ENCODE assay signal across 22 mouse cellular contexts in the genomic region with DNA sequence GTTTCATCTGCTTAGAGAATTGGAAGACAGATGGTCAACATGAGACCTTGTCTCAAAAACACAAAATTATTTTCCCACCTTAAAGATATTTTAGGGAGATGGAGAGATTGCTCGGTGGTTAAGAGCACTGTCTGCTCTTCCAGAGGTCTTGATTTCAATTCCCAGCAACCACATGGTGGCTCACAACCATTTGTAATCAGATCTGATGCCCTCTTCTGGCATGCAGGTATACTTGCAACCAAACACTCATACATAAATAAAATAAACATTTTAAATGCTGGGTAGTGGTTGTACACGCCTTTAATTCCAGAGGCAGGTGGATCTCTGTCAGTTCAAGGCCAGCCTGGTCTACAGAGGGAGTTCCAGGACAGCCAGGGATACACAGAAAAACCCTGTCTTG. TPM values are rescaled to one million over a fixed set of nuclear protein-coding genes. Genes with fewer than 3 reads are reported as not detected.
DNase-seq lines count a peak whose midpoint lies in the region; ATAC-seq and TF ChIP-seq lines count a peak whose summit lies in the region.
"Had no signal": no experiment of that assay in that cellular context is flagged by ENCODE, and none has a peak within 500 bp of the region (broad histone marks: within the 10 kb centered on the region; RNA-seq: fewer than 3 reads in every experiment).

No protein-coding gene starts in this region.

- no peak for TF ChIP-seq EP300 in ES-Bruce4 (IDR thresholded peaks at IDR 0.05; ENCODE audit: insufficient read depth, low read depth, low read length)

- H3K4me2 ChIP-seq in hindbrain, postnatal 0 days (ENCODE audit: low read depth, low read length), result no peak overlapping the region
- H3K4me2 ChIP-seq in hindbrain, embryonic 12.5 days (replicated peaks), result no peak overlapping the region
- no peak overlapping the region for H3K4me2 ChIP-seq in lung, embryonic 14.5 days
- H3K4me2 ChIP-seq: embryonic facial prominence, embryonic 15.5 days; hindbrain, embryonic 13.5 days; midbrain, embryonic 13.5 days; neural tube, embryonic 13.5 days had no signal

- H3K27ac ChIP-seq in hindbrain, postnatal 0 days, result no peak overlapping the region
- H3K27ac ChIP-seq in hindbrain, embryonic 12.5 days, result no peak overlapping the region
- no peak overlapping the region for H3K27ac ChIP-seq in lung, embryonic 14.5 days (ENCODE audit: low read depth)
- H3K27ac ChIP-seq in ES-Bruce4 (ENCODE audit: insufficient read depth, low read length), result peak overlapping the region; percentile 68
- H3K27ac ChIP-seq: embryonic facial prominence, embryonic 15.5 days; forebrain, embryonic 10.5 days; heart, embryonic 10.5 days; hindbrain, embryonic 13.5 days; midbrain, embryonic 13.5 days; neural tube, embryonic 13.5 days had no signal

- DNase-seq in hindbrain, postnatal 0 days (ENCODE audit: low spot score), result peak; percentile 35
- no peak for DNase-seq in lung, embryonic 14.5 days
- no peak for DNase-seq in lung, adult 18-20 months
- DNase-seq in brain, adult 2 months (ENCODE audit: low read depth, low spot score), result peak; percentile 18
- no peak for DNase-seq in cerebellum, adult 9-10 months
- DNase-seq in adrenal gland, adult 8-10 months, result no peak
- DNase-seq: adrenal gland, postnatal 14 days; cerebellum, adult 11-12 months; cerebellum, postnatal 25 days; heart, postnatal 14 days; left cerebral cortex, postnatal 4 days; spleen, adult 18-20 months; thymus, postnatal 36 days had no signal

- no peak for ATAC-seq in hindbrain, postnatal 0 days
- no peak for ATAC-seq in hindbrain, embryonic 12.5 days (ENCODE audit: low FRiP score)
- no peak for ATAC-seq in lung, embryonic 14.5 days (ENCODE audit: insufficient read depth)
- ATAC-seq: activated CD4-positive, CD25-positive, alpha-beta regulatory T cell, adult 4 months; midbrain, embryonic 13.5 days had no signal

- no peaks in the 10 kb centered on the region for H3K27me3 ChIP-seq in hindbrain, postnatal 0 days (ENCODE audit: insufficient read depth, low read length)
- no peaks in the 10 kb centered on the region for H3K27me3 ChIP-seq in hindbrain, embryonic 12.5 days
- H3K27me3 ChIP-seq in lung, embryonic 14.5 days (ENCODE audit: insufficient read depth, low read length), result no peaks in the 10 kb centered on the region
- H3K27me3 ChIP-seq in ES-Bruce4 (ENCODE audit: control insufficient read depth, insufficient read depth, low read length, poor library complexity, severe bottlenecking), result no peaks in the 10 kb centered on the region
- H3K27me3 ChIP-seq: embryonic facial prominence, embryonic 15.5 days; hindbrain, embryonic 13.5 days; midbrain, embryonic 13.5 days; neural tube, embryonic 13.5 days had no signal

- H3K9me3 ChIP-seq in hindbrain, postnatal 0 days (ENCODE audit: low read length), result no peaks in the 10 kb centered on the region
- no peaks in the 10 kb centered on the region for H3K9me3 ChIP-seq in hindbrain, embryonic 12.5 days (replicated peaks)
- no peaks in the 10 kb centered on the region for H3K9me3 ChIP-seq in lung, embryonic 14.5 days (ENCODE audit: low read depth, low read length)
- no peaks in the 10 kb centered on the region for H3K9me3 ChIP-seq in ES-Bruce4 (replicated peaks; ENCODE audit: control insufficient read depth, insufficient read depth, low read length, poor library complexity, severe bottlenecking)
- H3K9me3 ChIP-seq: embryonic facial prominence, embryonic 15.5 days; heart, embryonic 10.5 days; hindbrain, embryonic 13.5 days; midbrain, embryonic 13.5 days; neural tube, embryonic 13.5 days had no signal

- H3K4me1 ChIP-seq in hindbrain, postnatal 0 days (ENCODE audit: insufficient read depth, low read length), result 0 out of 2 replicates have a peak, but pooled peaks cover 8% of the 10 kb centered on the region
- peaks cover 22% of the 10 kb centered on the region for H3K4me1 ChIP-seq in hindbrain, embryonic 12.5 days
- H3K4me1 ChIP-seq in lung, embryonic 14.5 days (ENCODE audit: insufficient read depth), result peaks cover 10% of the 10 kb centered on the region
- no peaks in the 10 kb centered on the region for H3K4me1 ChIP-seq in ES-Bruce4 (ENCODE audit: control insufficient read depth, insufficient read depth, low read length)

- no peak overlapping the region for H3K9ac ChIP-seq in hindbrain, postnatal 0 days (replicated peaks; ENCODE audit: low read length)
- no peak overlapping the region for H3K9ac ChIP-seq in hindbrain, embryonic 12.5 days
- no peak overlapping the region for H3K9ac ChIP-seq in lung, embryonic 14.5 days
- H3K9ac ChIP-seq in ES-Bruce4 (ENCODE audit: low read depth, poor library complexity, severe bottlenecking), result no peak overlapping the region
- H3K9ac ChIP-seq: embryonic facial prominence, embryonic 15.5 days; hindbrain, embryonic 13.5 days; midbrain, embryonic 13.5 days; neural tube, embryonic 13.5 days had no signal

- 63% methylated on average over 2 of the region's 2 CpGs for WGBS in hindbrain, postnatal 0 days
- 84% methylated on average over 2 of the region's 2 CpGs for WGBS in hindbrain, embryonic 12.5 days
- WGBS in lung, embryonic 14.5 days, result 51% methylated on average over 2 of the region's 2 CpGs

- peak; percentile 59 for TF ChIP-seq CTCF in hindbrain, postnatal 0 days (IDR thresholded peaks at IDR 0.05; ENCODE audit: low read depth)
- peak; percentile 30 for TF ChIP-seq CTCF in lung, embryonic 14.5 days (IDR thresholded peaks at IDR 0.05; ENCODE audit: low read depth)
- TF ChIP-seq CTCF in ES-Bruce4 (IDR thresholded peaks at IDR 0.05; ENCODE audit: low read depth, low read length), result no peak

- H3K4me3 ChIP-seq in hindbrain, postnatal 0 days (ENCODE audit: low read length), result no peak overlapping the region
- no peak overlapping the region for H3K4me3 ChIP-seq in hindbrain, embryonic 12.5 days
- H3K4me3 ChIP-seq in lung, embryonic 14.5 days (ENCODE audit: low read depth, low read length), result no peak overlapping the region
- no peak overlapping the region for H3K4me3 ChIP-seq in ES-Bruce4 (ENCODE audit: low read depth, low read length)
- H3K4me3 ChIP-seq: embryonic facial prominence, embryonic 15.5 days; forebrain, embryonic 10.5 days; heart, embryonic 10.5 days; hindbrain, embryonic 13.5 days; midbrain, embryonic 13.5 days; neural tube, embryonic 13.5 days had no signal

- H3K36me3 ChIP-seq in hindbrain, postnatal 0 days (ENCODE audit: insufficient read depth, low read length), result no peaks in the 10 kb centered on the region
- peaks cover 16% of the 10 kb centered on the region for H3K36me3 ChIP-seq in hindbrain, embryonic 12.5 days
- H3K36me3 ChIP-seq in lung, embryonic 14.5 days (ENCODE audit: insufficient read depth), result 0 out of 2 replicates have a peak, but pooled peaks cover 18% of the 10 kb centered on the region
- H3K36me3 ChIP-seq in ES-Bruce4 (ENCODE audit: control insufficient read depth, insufficient read depth, low read length, poor library complexity, severe bottlenecking), result no peaks in the 10 kb centered on the region
- H3K36me3 ChIP-seq: embryonic facial prominence, embryonic 15.5 days had no signal

- TF ChIP-seq POLR2A in ES-Bruce4 (IDR thresholded peaks at IDR 0.05; ENCODE audit: insufficient read depth, low read length), result no peak

RNA-seq across cellular contexts. Expression of gene Flot2, which starts 3.1 kb away (rescaled TPM):
- total RNA-seq in hindbrain, postnatal 0 days (2014; rRNA removed), result 107 and 108 TPM in 2 replicates
- 121 and 123 TPM in 2 replicates for polyA plus RNA-seq in hindbrain, postnatal 0 days (2015; fragmentation: Nextera tagmentation; extraction: Ambion mirVana)
- 65.2 and 73.2 TPM in 2 replicates for polyA plus RNA-seq in hindbrain, embryonic 12.5 days (2016; fragmentation: Nextera tagmentation; extraction: Ambion mirVana)
- 51.4 and 57.4 TPM in 2 replicates for polyA plus RNA-seq in lung, embryonic 14.5 days (2014; fragmentation: Nextera tagmentation; extraction: Ambion mirVana)
- polyA plus RNA-seq in ES-Bruce4 (2011; ENCODE audit: insufficient read depth, insufficient read length, low read depth, missing spikeins), result 76.6 and 85.5 TPM in 2 replicates
- total RNA-seq in adrenal gland, adult 8-10 months (2022), result 100 to 1,000 TPM in 2 of 4 experiments, 10 to 100 TPM in 2; 86.1 to 115 (median 101) TPM

RNA-seq across cellular contexts. Expression of gene Dhrs13, which starts 8.8 kb away (rescaled TPM):
- total RNA-seq in hindbrain, postnatal 0 days (2014; rRNA removed), result 63.8 and 69.6 TPM in 2 replicates
- 48.2 and 52.8 TPM in 2 replicates for polyA plus RNA-seq in hindbrain, postnatal 0 days (2015; fragmentation: Nextera tagmentation; extraction: Ambion mirVana)
- polyA plus RNA-seq in hindbrain, embryonic 12.5 days (2016; fragmentation: Nextera tagmentation; extraction: Ambion mirVana), result 24.2 and 24.8 TPM in 2 replicates
- 17.7 and 22.7 TPM in 2 replicates for polyA plus RNA-seq in lung, embryonic 14.5 days (2014; fragmentation: Nextera tagmentation; extraction: Ambion mirVana)
- 8.7 and 10.7 TPM in 2 replicates for polyA plus RNA-seq in ES-Bruce4 (2011; ENCODE audit: insufficient read depth, insufficient read length, low read depth, missing spikeins)
- 10 to 100 TPM; 11.0 to 23.6 (median 14.4) TPM for total RNA-seq in adrenal gland, adult 8-10 months (2022)

RNA-seq across cellular contexts. Expression of gene Eral1, which starts 39.3 kb away (rescaled TPM):
- 38.4 and 40.3 TPM in 2 replicates for total RNA-seq in hindbrain, postnatal 0 days (2014; rRNA removed)
- 25.7 and 26.9 TPM in 2 replicates for polyA plus RNA-seq in hindbrain, postnatal 0 days (2015; fragmentation: Nextera tagmentation; extraction: Ambion mirVana)
- polyA plus RNA-seq in hindbrain, embryonic 12.5 days (2016; fragmentation: Nextera tagmentation; extraction: Ambion mirVana), result 31.5 and 31.8 TPM in 2 replicates
- 37.5 and 38.5 TPM in 2 replicates for polyA plus RNA-seq in lung, embryonic 14.5 days (2014; fragmentation: Nextera tagmentation; extraction: Ambion mirVana)
- 24.0 and 25.1 TPM in 2 replicates for polyA plus RNA-seq in ES-Bruce4 (2011; ENCODE audit: insufficient read depth, insufficient read length, low read depth, missing spikeins)
- 10 to 100 TPM; 32.2 to 39.5 (median 37.2) TPM for total RNA-seq in adrenal gland, adult 8-10 months (2022)

RNA-seq across cellular contexts. Expression of gene Fam222b, which starts 53.6 kb away (rescaled TPM):
- total RNA-seq in hindbrain, postnatal 0 days (2014; rRNA removed), result 27.6 and 32.6 TPM in 2 replicates
- polyA plus RNA-seq in hindbrain, postnatal 0 days (2015; fragmentation: Nextera tagmentation; extraction: Ambion mirVana), result 22.6 and 22.9 TPM in 2 replicates
- polyA plus RNA-seq in hindbrain, embryonic 12.5 days (2016; fragmentation: Nextera tagmentation; extraction: Ambion mirVana), result 24.3 and 28.0 TPM in 2 replicates
- polyA plus RNA-seq in lung, embryonic 14.5 days (2014; fragmentation: Nextera tagmentation; extraction: Ambion mirVana), result 17.8 and 17.9 TPM in 2 replicates
- polyA plus RNA-seq in ES-Bruce4 (2011; ENCODE audit: insufficient read depth, insufficient read length, low read depth, missing spikeins), result 17.5 and 18.1 TPM in 2 replicates
- total RNA-seq in adrenal gland, adult 8-10 months (2022), result 10 to 100 TPM; 19.6 to 29.0 (median 22.4) TPM

RNA-seq across cellular contexts. Expression of gene Phf12, which starts 58.3 kb away (rescaled TPM):
- 31.9 and 34.9 TPM in 2 replicates for total RNA-seq in hindbrain, postnatal 0 days (2014; rRNA removed)
- 8.3 and 8.7 TPM in 2 replicates for polyA plus RNA-seq in hindbrain, postnatal 0 days (2015; fragmentation: Nextera tagmentation; extraction: Ambion mirVana)
- polyA plus RNA-seq in hindbrain, embryonic 12.5 days (2016; fragmentation: Nextera tagmentation; extraction: Ambion mirVana), result 30.6 and 30.7 TPM in 2 replicates
- polyA plus RNA-seq in lung, embryonic 14.5 days (2014; fragmentation: Nextera tagmentation; extraction: Ambion mirVana), result 15.9 and 20.6 TPM in 2 replicates
- polyA plus RNA-seq in ES-Bruce4 (2011; ENCODE audit: insufficient read depth, insufficient read length, low read depth, missing spikeins), result 50.8 and 58.2 TPM in 2 replicates
- 10 to 100 TPM; 50.6 to 78.2 (median 63.1) TPM for total RNA-seq in adrenal gland, adult 8-10 months (2022)

Comparison
In these comparisons a context has a peak if more than half of its experiments do, and no peak if none do; other contexts are left out.
1. DNase-seq: peak in hindbrain, postnatal 0 days (single experiment) and brain, adult 2 months (single experiment); none in lung, embryonic 14.5 days (single experiment), lung, adult 18-20 months (0 of 2), cerebellum, adult 9-10 months (single experiment) and adrenal gland, adult 8-10 months (single experiment).